Mouse (Mus musculus): ENCODE measurements at regions not wholly inside any gene's neighbourhood (a gene's known extent, or its start where the extent isn't known, plus 50 kb on each side); places are given as distances from the start of the nearest gene placed in this dataset.

DNA sequence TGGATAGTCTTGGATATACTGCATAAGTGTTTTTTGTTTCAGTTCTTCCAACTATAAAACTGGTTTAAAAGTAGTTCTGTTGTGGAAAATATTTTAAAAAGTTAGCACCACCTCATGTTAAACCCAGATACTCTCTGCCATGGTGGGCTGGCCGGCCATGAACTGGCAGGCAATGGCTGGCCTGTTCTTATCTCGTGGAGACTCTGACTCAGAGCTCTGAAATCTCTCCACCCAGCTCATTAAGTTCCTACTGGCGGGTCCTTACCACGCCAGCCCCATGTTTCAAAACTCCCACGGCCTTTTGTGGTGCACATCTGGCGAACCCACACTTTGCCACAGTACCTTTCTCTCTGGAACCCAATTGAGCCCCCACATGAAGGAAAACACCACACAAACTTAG is 183.8 kb upstream of the Slc30a5 start:
- DNase-seq (ENCODE audit: low spot score) = no peak

- no peak for DNase-seq (ENCODE audit: low spot score)
Measured at GRCm38 (mm10) chr13:101016181-101016580, 183.0 kb upstream of the Slc30a5 start.

GRCm38 (mm10) chr13:101015435-101015834 is 182.2 kb upstream of the Slc30a5 start:
- DNase-seq (ENCODE audit: low spot score) = no peak

- DNase-seq (ENCODE audit: low spot score) = no peak
Measured at GRCm38 (mm10) chr13:101013604-101014003, 180.4 kb upstream of the Slc30a5 start.

GRCm38 (mm10) chr13:100990646-100991045 is 157.4 kb upstream of the Slc30a5 start:
- no peak for DNase-seq (ENCODE audit: low spot score)

DNA sequence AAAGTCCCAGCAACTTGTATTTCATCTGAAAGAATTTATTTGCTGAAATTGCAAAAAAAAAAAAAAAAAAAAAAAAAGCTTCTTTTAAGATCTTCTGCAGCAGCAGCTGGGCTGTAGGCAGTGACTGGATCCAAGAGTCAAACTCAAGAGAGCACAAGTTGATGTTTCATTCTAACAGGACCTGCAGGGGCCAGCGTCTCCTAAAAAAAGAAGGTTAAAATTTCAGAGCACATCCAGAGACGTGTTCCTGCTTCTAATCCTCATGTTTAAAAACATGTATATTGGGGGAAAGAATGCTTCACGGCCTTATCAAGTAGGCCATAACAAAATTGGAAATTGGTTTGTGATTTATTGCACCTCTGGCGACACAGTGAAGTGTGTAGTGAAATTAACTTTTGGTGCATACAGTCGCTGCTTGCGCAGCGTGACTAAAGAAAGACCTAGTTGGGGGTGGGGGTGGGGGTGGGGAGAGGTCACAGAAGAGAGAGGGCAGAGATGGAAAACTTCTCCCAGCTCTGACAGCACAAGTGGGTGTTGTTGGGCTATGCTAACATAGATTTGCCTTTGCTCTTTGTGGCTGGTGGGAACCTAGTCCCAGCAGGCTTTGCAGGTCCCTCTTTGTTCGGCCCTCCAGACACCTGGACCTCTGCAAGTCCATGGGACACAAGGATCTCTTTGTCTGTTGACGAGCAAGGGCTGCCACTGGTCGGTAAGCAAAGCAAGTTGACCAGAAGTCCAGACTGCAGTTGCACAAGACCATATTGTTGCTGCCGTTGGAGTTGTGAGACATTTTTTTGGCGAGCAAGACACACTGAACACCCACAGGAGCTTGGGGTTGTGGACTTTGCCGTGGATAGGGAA is 155.7 kb upstream of the Slc30a5 start:
- peak; percentile 6 for DNase-seq (ENCODE audit: low spot score)

DNA sequence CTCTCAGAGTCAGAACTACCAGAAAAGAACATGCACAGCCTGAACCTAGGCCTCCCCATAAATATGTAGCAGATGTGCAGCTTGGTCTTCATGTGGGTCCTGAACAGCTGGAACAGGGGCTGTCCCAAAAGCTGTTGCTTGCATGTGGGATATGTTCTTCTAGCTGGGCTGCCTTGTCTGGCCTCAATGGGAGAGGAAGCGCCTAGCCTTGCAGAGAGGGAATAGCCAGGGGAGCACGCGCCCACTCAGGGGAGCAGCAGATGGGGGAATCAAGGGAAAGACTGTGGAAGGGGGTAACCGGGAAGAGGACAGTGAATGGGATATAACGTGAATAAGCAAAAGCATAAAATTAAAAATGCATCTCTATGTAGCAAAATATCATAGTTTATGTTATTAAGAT is 154.9 kb upstream of the Slc30a5 start:
- DNase-seq (ENCODE audit: low spot score) = no peak

- DNase-seq (ENCODE audit: low spot score) = no peak
Measured at GRCm38 (mm10) chr13:100975741-100976140, 142.5 kb upstream of the Slc30a5 start.

- no peak for DNase-seq (ENCODE audit: low spot score)
Measured at GRCm38 (mm10) chr13:100971080-100972017, 138.1 kb upstream of the Slc30a5 start.

GRCm38 (mm10) chr13:100962811-100963540 is 129.7 kb upstream of the Slc30a5 start:
- no peak for DNase-seq (ENCODE audit: low spot score)

GRCm38 (mm10) chr13:100954598-100955251 is 121.5 kb upstream of the Slc30a5 start:
- no peak for DNase-seq (ENCODE audit: low spot score)

DNA sequence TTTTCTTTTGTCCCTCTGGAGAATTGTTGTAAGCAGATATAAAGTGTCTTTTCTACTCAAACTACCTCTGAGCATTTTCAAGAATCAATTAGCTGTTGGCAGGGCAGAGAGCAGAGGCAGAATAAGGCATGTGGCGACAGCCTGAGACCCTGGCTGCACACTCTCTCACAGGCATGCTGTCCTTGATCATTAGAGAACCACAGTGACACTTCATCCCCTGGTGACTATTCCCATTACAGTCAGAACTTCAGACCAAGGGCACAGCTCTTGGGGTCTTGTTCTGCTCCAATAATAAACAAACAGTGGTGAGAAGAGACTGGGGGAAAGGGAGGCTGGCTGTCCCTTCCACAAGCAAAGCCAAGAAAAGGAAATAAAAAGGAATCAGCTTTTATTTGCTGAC is 120.9 kb upstream of the Slc30a5 start:
- no peak for DNase-seq (ENCODE audit: low spot score)

- DNase-seq (ENCODE audit: low spot score) = no peak
Measured at GRCm38 (mm10) chr13:100951185-100951508, 117.9 kb upstream of the Slc30a5 start.

GRCm38 (mm10) chr13:100950348-100951184 is 117.3 kb upstream of the Slc30a5 start:
- no peak for DNase-seq (ENCODE audit: low spot score)

GRCm38 (mm10) chr13:100943206-100943848 is 110.1 kb upstream of the Slc30a5 start:
- DNase-seq (ENCODE audit: low spot score) = no peak

DNA sequence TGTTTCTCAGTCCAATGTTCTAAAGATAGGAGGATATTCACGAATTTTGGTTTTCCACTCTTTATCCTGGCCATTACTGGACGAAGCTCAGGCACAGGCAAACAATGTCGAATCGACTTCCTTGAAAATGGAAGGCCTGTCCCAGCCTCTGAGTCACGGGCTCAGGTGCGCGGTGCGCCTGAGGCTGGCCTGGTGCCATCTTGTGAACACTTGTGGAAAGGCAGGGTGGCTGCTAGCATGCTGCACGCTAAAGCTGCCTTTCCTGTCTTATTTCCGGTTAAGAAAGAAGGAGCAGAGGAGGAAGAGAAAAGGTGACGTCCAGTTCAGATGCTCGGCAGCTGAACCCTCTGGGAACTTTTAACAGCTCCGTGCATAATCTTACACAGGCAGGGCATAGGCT is 107.6 kb upstream of the Slc30a5 start:
- DNase-seq (ENCODE audit: low spot score) = no peak

DNA sequence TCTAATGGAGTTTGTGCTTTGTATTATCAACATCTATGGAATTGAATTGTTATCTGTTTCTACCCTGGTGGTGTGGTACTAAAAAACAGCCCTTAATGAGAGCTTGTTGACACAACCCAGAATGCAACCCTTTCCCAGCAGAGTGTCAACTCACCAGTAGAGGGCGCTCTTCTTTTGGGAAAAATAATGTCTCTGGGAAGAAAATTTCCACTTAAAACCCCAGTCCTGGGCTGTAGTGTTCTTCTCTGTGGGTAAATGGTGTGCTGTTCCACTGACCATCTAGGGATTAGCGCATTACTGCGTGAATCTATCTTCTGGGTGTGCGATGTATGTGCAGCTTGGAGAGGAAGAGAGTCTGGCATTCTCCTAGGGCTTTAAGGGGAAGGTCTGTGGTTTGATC is 106.5 kb upstream of the Slc30a5 start:
- DNase-seq (ENCODE audit: low spot score) = peak; percentile 71

DNA sequence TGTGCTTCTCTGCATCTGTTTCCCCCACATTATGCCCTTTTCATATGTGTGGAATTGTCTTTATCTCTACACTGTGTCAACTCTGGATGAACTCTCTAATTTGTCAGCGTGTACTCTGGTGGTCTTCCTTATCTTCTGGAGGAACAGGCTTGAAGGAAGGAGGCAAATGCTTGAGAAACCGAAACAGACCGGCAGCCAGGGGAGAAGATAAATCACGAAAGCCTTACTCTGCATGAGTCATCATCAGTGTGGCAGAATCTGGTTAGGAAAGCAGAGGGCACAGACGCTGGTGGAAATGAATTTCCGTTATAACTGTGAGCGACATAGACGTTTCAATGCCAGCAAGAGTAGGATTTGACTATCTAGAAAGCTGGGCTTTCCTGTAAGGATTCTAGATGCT is 100.0 kb upstream of the Slc30a5 start:
- DNase-seq (ENCODE audit: low spot score) = no peak

DNA sequence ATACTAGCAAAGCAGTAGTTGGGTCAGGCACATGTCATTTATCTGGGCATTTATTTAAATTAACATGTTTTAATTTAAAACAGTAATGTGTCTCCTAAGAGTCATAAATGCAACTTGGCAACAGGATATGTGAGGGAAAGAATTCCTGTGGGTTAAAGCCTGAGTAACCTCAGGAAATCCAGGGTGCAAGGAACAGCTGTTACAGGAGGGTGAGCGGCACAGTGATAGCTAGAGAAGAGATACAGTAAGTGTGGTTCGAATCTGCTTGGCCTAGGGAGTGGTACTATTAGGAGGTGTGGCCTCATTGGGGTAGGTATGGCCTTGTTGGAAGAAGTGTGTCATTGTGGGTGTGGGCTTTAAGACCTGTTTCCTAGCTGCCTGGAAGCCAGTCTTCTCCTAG is 66.3 kb upstream of the Slc30a5 start:
- no peak for DNase-seq (ENCODE audit: low spot score)

GRCm38 (mm10) chr13:100893871-100894270 is 60.6 kb upstream of the Slc30a5 start:
- DNase-seq (ENCODE audit: low spot score) = no peak
